Mouse (Mus musculus) megakaryocyte-erythroid progenitor cell, adult 5 weeks (primary cell): ENCODE data around the gene Aldh16a1. TPM values are rescaled to one million over a fixed set of nuclear protein-coding genes. Genes with fewer than 3 reads are reported as not detected.

Source experiments
- polyA plus RNA-seq: library from polyadenylated mRNA; stranded (reverse); fragments of >175 nt; gene quantifications from 2 replicates; pipeline ENCODE4 v1.2.3, GENCODE M21; 2012

The Aldh16a1 gene
- polyA plus RNA-seq: 162 and 165 TPM in 2 replicates

GRCm38 (mm10) chr7:45154096-45154992 lies at the start of gene Aldh16a1, which contains the start of gene Pih1d1:
Aldh16a1 (minus strand) TSS chr7:45154584.
Pih1d1 (plus strand) TSS chr7:45154303.

GRCm38 (mm10) chr7:45180896-45181477 lies 26.6 kb upstream of the Aldh16a1 start, which contains the start of gene Pth2:
Pth2 (plus strand) TSS chr7:45180995.

GRCm38 (mm10) chr7:45179469-45179868 lies 25.1 kb upstream of the Aldh16a1 start, which contains the start of gene Gfy:
Gfy (minus strand) TSS chr7:45179569.

GRCm38 (mm10) chr7:45163735-45164490 lies 9.5 kb upstream of the Aldh16a1 start, which contains the start of gene Slc17a7:
Slc17a7 (plus strand) TSS chr7:45163949.

GRCm38 (mm10) chr7:45135993-45136567 lies 18.3 kb downstream of the Aldh16a1 start, which contains the start of the genes Gm45713 and Flt3l:
Gm45713 (minus strand) TSS chr7:45136231.
Flt3l (minus strand) TSS chr7:45136432.

GRCm38 (mm10) chr7:45128624-45129246 lies 25.6 kb downstream of the Aldh16a1 start, which contains the start of gene Rpl13a:
Rpl13a (minus strand) TSS chr7:45128761.

GRCm38 (mm10) chr7:45124224-45125143 lies 29.9 kb downstream of the Aldh16a1 start, which contains the start of gene Rps11:
Rps11 (minus strand) TSS chr7:45124439.

GRCm38 (mm10) chr7:45103652-45104180 lies 50.7 kb downstream of the Aldh16a1 start, which contains the start of gene Fcgrt:
Fcgrt (minus strand) TSS chr7:45103851.

GRCm38 (mm10) chr7:45092048-45092447 lies 62.3 kb downstream of the Aldh16a1 start, which contains the start of gene Rcn3:
Rcn3 (minus strand) TSS chr7:45092221.

Other genes with a start within 250 kb of the Aldh16a1 start
- 121 TPM in 2 replicates for gene Ap2a1, start 225.1 kb downstream of the Aldh16a1 start, polyA plus RNA-seq
- 0.04 and 0.15 TPM in 2 replicates for gene Tsks, start 211.4 kb downstream of the Aldh16a1 start, polyA plus RNA-seq
- gene Cpt1c, start 179.7 kb downstream of the Aldh16a1 start, polyA plus RNA-seq: 1.3 and 2.1 TPM in 2 replicates
- gene Prmt1, start 168.0 kb downstream of the Aldh16a1 start, polyA plus RNA-seq: 133 and 160 TPM in 2 replicates
- 112 and 119 TPM in 2 replicates for gene Irf3, start 156.9 kb downstream of the Aldh16a1 start, polyA plus RNA-seq
- 131 and 163 TPM in 2 replicates for gene Bcl2l12, start 155.9 kb downstream of the Aldh16a1 start, polyA plus RNA-seq
- 185 and 198 TPM in 2 replicates for gene Scaf1, start 138.2 kb downstream of the Aldh16a1 start, polyA plus RNA-seq
- gene Rras, start 136.6 kb downstream of the Aldh16a1 start, polyA plus RNA-seq: 4.0 TPM in 2 replicates
- 95.4 and 117 TPM in 2 replicates for gene Prr12, start 101.7 kb downstream of the Aldh16a1 start, polyA plus RNA-seq
- 144 and 165 TPM in 2 replicates for gene Nosip, start 92.2 kb downstream of the Aldh16a1 start, polyA plus RNA-seq
- gene Prrg2, start 91.9 kb downstream of the Aldh16a1 start, polyA plus RNA-seq: 38.8 and 40.5 TPM in 2 replicates
- gene Rcn3, start 62.4 kb downstream of the Aldh16a1 start, polyA plus RNA-seq: 36.5 and 65.0 TPM in 2 replicates
- 7.5 and 10.0 TPM in 2 replicates for gene Fcgrt, start 50.7 kb downstream of the Aldh16a1 start, polyA plus RNA-seq
- 210 and 224 TPM in 2 replicates for gene Rps11, start 30.1 kb downstream of the Aldh16a1 start, polyA plus RNA-seq
- gene Rpl13a, start 25.8 kb downstream of the Aldh16a1 start, polyA plus RNA-seq: 4,327 and 5,290 TPM in 2 replicates
- 0.12 and 0.16 TPM in 2 replicates for gene Gm45713, start 18.4 kb downstream of the Aldh16a1 start, polyA plus RNA-seq
- 15.4 and 21.4 TPM in 2 replicates for gene Flt3l, start 18.2 kb downstream of the Aldh16a1 start, polyA plus RNA-seq
- gene Pih1d1, start 281 bp downstream of the Aldh16a1 start, polyA plus RNA-seq: 67.8 and 81.0 TPM in 2 replicates
- 0.11 and 0.15 TPM in 2 replicates for gene Slc17a7, start 9.4 kb upstream of the Aldh16a1 start, polyA plus RNA-seq
- gene Gfy, start 25.0 kb upstream of the Aldh16a1 start, polyA plus RNA-seq: 0.16 and 0.29 TPM in 2 replicates
- not detected in 2 replicates for gene Pth2, start 26.4 kb upstream of the Aldh16a1 start, polyA plus RNA-seq
- 0.56 and 1.3 TPM in 2 replicates for gene Ccdc155, start 50.3 kb upstream of the Aldh16a1 start, polyA plus RNA-seq
- 14.7 and 21.4 TPM in 2 replicates for gene Dkkl1, start 57.6 kb upstream of the Aldh16a1 start, polyA plus RNA-seq
- gene Tead2, start 61.2 kb upstream of the Aldh16a1 start, polyA plus RNA-seq: 0.82 and 2.2 TPM in 2 replicates
- 173 and 185 TPM in 2 replicates for gene Cd37, start 84.5 kb upstream of the Aldh16a1 start, polyA plus RNA-seq
- not detected in 2 replicates for gene Slc6a16, start 86.5 kb upstream of the Aldh16a1 start, polyA plus RNA-seq
- 0.09 TPM in 1 of 2 replicates, not detected in the other for gene Slc6a21, start 122.9 kb upstream of the Aldh16a1 start, polyA plus RNA-seq
- 3.3 and 5.4 TPM in 2 replicates for gene Trpm4, start 179.2 kb upstream of the Aldh16a1 start, polyA plus RNA-seq
- gene Hrc, start 180.7 kb upstream of the Aldh16a1 start, polyA plus RNA-seq: not detected in 2 replicates
- 0.56 TPM in 2 replicates for gene Ppfia3, start 212.4 kb upstream of the Aldh16a1 start, polyA plus RNA-seq
- 2.3 and 2.6 TPM in 2 replicates for gene Lin7b, start 216.0 kb upstream of the Aldh16a1 start, polyA plus RNA-seq
- 920 and 1,244 TPM in 2 replicates for gene Snrnp70, start 241.2 kb upstream of the Aldh16a1 start, polyA plus RNA-seq